Mouse (Mus musculus): Measurements from ENCODE around the gene Gm42421.

GRCm38 (mm10) chr5:143959551-143959950 lies 31.6 kb downstream of the Gm42421 start:
- TF ChIP-seq POLR2A (IDR thresholded peaks at IDR 0.05; ENCODE audit: insufficient read depth, low read depth, low read length) (no peak), CTCF (IDR thresholded peaks at IDR 0.05) (no peak)

Data from heart, adult 2 months (tissue).